Mouse (Mus musculus) heart, embryonic 15.5 days (tissue): ENCODE results near the gene Robo1. TPM values are rescaled to one million over a fixed set of nuclear protein-coding genes. Genes with fewer than 3 reads are reported as not detected.
A peak's percentile ranks its signal among the peaks of the same experiment; 100 is the strongest.

ENCODE experiments used
- ATAC-seq: fragments of 200-750 bp; cut with Nextera tagmentation; replicated peaks from 2 replicates; pipeline ENCODE4 v1.8.0; 2017; ENCODE audit warnings: low read depth, moderate TSS enrichment; ENCODE audit not compliant: insufficient number of reproducible peaks, insufficient read depth, low FRiP score
- H3K27ac ChIP-seq: fragments of 300-500 bp; sonication (generic); 2 replicates; pipeline ENCODE4 v1.5.1; 2015; ENCODE audit warnings: mild to moderate bottlenecking, inconsistent platforms
- H3K27me3 ChIP-seq: fragments of 300-500 bp; sonication (generic); 2 replicates; pipeline ENCODE4 v1.6.1; 2015; ENCODE audit warnings: inconsistent platforms
- H3K36me3 ChIP-seq: fragments of 300-500 bp; sonication (generic); 2 replicates; pipeline ENCODE4 v1.6.1; 2015; ENCODE audit warnings: mild to moderate bottlenecking, inconsistent platforms
- H3K4me1 ChIP-seq: fragments of 300-500 bp; sonication (generic); replicated peaks from 2 replicates; pipeline ENCODE4 v1.6.1; 2015; ENCODE audit warnings: inconsistent platforms
- H3K4me2 ChIP-seq: fragments of 300-500 bp; sonication (generic); 2 replicates; pipeline ENCODE4 v1.6.1; 2015; ENCODE audit warnings: inconsistent platforms, mild to moderate bottlenecking, moderate library complexity
- H3K4me3 ChIP-seq: fragments of 300-500 bp; sonication (generic); 2 replicates; pipeline ENCODE4 v1.5.1; 2015; ENCODE audit warnings: mild to moderate bottlenecking, inconsistent platforms
- H3K9ac ChIP-seq: fragments of 300-500 bp; sonication (generic); 2 replicates; pipeline ENCODE4 v1.6.1; 2015; ENCODE audit warnings: mild to moderate bottlenecking, inconsistent platforms
- H3K9me3 ChIP-seq: fragments of 300-500 bp; sonication (generic); replicated peaks from 2 replicates; pipeline ENCODE4 v1.6.1; 2016; ENCODE audit warnings: inconsistent platforms
- WGBS: fragments of 180-500 bp; shearing (Covaris S2); methylation state at CpG from one replicate; pipeline ENCODE4 v1.1.7; 2015; ENCODE audit warnings: mixed read lengths; 5-methylcytosine and 5-hydroxymethylcytosine counted together
- polyA plus RNA-seq: library from polyadenylated mRNA; unstranded; fragments of >200 nt; fragmentation: Nextera tagmentation; extraction: Ambion mirVana; gene quantifications from 2 replicates; pipeline ENCODE4 v1.2.1, GENCODE M21; 2015

Gene Robo1
- polyA plus RNA-seq, 1 experiment from 2014 or later: 10.2 TPM

DNA sequence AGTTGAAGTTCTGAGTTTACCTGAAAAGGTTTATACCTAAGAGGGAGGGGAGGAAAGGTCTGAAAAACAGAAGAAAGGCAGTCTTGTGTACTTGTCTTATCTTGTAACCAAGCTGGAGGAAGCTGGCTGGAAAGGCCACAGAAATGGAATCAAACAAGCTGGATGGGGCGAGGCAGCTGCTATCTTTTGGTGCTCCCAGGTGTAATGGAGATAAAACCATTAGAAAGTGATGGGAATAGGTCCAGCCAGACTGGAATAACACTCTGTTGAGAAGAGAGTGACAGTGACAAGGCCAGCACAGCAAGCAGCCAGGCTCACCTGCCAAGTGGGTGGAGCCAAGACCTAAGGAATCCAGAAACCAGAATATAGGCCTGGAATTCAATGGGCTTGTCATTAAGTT lies 75.5 kb downstream of the Robo1 start:
- Histone ChIP-seq H3K4me2 (no peak overlapping the region), H3K4me3 (no peak overlapping the region), H3K4me1 (peaks cover 7% of the 10 kb centered on the region), H3K9ac (no peak overlapping the region), H3K27me3 (no peaks in the 10 kb centered on the region), H3K36me3 (no peaks in the 10 kb centered on the region), H3K27ac (peak overlapping the region; percentile 47), H3K9me3 (no peaks in the 10 kb centered on the region)
- ATAC-seq: peak; percentile 50; the same call in 1 of the 2 replicates
- 25% methylated on average over 1 of the region's 1 CpGs for WGBS

DNA sequence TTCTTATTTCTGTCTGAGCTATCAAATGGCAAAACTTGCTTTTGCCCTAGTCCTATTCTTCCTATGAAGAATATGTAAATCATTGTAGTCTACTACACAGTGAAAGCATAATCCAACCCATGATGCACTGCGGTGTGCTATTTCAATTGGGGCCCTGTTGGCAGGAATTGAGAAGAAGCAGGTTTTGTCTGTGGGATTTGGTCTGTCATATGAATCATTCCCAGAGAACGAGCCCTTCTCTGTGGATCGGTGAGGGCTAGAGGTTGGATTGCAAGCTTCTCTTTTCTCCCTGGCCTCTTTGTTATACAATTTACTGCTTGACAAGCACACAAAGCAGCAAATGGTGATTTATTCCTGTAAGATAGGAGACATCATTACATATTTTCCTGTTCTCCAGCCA lies 85.4 kb downstream of the Robo1 start:
- no peaks in the 10 kb centered on the region for H3K9me3 ChIP-seq
- H3K4me2 ChIP-seq: no peak overlapping the region
- H3K27me3 ChIP-seq: no peaks in the 10 kb centered on the region
- ATAC-seq: no peak
- no peak overlapping the region for H3K27ac ChIP-seq
- no peak overlapping the region for H3K4me3 ChIP-seq
- no peaks in the 10 kb centered on the region for H3K4me1 ChIP-seq
- no peaks in the 10 kb centered on the region for H3K36me3 ChIP-seq
- H3K9ac ChIP-seq: no peak overlapping the region
- 70% methylated on average over 3 of the region's 3 CpGs for WGBS

DNA sequence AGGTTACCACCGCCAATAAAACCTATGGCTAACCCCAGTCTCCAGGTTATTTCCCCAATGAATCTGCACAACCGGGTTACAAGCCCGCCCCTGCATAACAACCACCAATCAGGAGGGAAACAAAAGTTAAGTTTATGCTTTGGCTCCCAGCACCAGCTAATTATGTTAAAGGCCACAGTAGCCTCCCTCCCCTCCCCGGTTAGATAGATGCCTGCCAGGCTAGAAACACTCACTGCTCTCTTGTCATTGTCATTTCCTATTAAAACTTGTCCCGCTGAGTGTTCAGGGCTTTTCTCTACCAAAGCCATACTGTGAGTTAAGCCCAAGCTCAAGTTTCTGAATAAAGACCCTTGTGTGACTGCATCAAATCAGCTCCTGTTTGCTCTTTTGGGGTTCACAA lies 90.7 kb downstream of the Robo1 start:
- ATAC-seq: no peak
- no peaks in the 10 kb centered on the region for H3K27me3 ChIP-seq
- WGBS: 70% methylated on average over 5 of the region's 5 CpGs
- no peaks in the 10 kb centered on the region for H3K36me3 ChIP-seq
- no peak overlapping the region for H3K4me3 ChIP-seq
- H3K27ac ChIP-seq: no peak overlapping the region
- no peaks in the 10 kb centered on the region for H3K4me1 ChIP-seq
- no peak overlapping the region for H3K4me2 ChIP-seq
- no peak overlapping the region for H3K9ac ChIP-seq
- H3K9me3 ChIP-seq: no peaks in the 10 kb centered on the region

DNA sequence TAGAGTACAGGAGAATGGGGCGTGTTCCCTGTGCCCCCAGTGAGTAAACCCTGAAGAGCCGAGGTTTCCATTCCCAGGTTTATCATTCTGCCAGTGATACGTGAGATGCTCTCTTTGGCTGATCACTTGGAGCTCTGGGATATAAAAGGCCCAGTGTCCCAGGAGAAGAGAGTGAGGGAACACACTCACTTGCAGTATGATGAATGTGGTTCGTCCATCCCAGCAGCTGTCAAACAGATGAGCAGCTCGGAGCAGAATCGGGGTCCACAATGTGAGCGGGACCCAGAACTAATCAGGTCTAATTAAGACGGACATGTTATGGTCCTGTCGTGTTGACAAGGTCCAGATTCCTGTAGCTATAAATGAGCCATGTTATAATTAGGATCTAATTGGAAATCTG lies 94.3 kb downstream of the Robo1 start:
- H3K9ac ChIP-seq: no peak overlapping the region
- no peaks in the 10 kb centered on the region for H3K4me1 ChIP-seq
- H3K4me3 ChIP-seq: no peak overlapping the region
- H3K4me2 ChIP-seq: no peak overlapping the region
- no peaks in the 10 kb centered on the region for H3K36me3 ChIP-seq
- WGBS: 36% methylated on average over 9 of the region's 9 CpGs
- no peaks in the 10 kb centered on the region for H3K27me3 ChIP-seq
- H3K9me3 ChIP-seq: no peaks in the 10 kb centered on the region
- no peak for ATAC-seq
- no peak overlapping the region for H3K27ac ChIP-seq

DNA sequence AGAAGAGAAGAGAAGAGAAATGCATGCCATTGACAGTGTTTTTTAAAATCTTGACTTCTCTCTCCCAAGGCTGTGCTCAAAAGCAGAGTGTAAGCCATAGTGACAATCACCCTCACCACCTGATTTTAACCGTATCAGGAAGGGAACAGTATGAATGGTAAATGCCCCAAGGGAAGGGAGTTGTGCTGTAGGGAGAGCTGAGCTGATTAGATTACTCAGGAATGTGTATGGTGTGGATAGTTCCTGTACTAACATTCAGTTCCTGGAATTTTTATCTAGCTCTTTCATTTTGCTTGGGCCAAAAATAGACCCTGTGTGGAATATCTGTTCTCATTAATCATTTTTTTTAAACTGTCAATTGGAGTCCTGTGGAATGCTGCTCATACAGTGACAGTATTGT lies 101.7 kb downstream of the Robo1 start:
- no peak for ATAC-seq
- no peak overlapping the region for H3K4me3 ChIP-seq
- H3K36me3 ChIP-seq: no peaks in the 10 kb centered on the region
- no peaks in the 10 kb centered on the region for H3K27me3 ChIP-seq
- H3K4me2 ChIP-seq: no peak overlapping the region
- peak overlapping the region; percentile 47 for H3K27ac ChIP-seq
- H3K4me1 ChIP-seq: peaks cover 2% of the 10 kb centered on the region; the same call in 1 of the 2 replicates
- 8% methylated on average over 1 of the region's 1 CpGs for WGBS
- no peaks in the 10 kb centered on the region; the same call in 1 of the 2 replicates for H3K9me3 ChIP-seq
- H3K9ac ChIP-seq: no peak overlapping the region

DNA sequence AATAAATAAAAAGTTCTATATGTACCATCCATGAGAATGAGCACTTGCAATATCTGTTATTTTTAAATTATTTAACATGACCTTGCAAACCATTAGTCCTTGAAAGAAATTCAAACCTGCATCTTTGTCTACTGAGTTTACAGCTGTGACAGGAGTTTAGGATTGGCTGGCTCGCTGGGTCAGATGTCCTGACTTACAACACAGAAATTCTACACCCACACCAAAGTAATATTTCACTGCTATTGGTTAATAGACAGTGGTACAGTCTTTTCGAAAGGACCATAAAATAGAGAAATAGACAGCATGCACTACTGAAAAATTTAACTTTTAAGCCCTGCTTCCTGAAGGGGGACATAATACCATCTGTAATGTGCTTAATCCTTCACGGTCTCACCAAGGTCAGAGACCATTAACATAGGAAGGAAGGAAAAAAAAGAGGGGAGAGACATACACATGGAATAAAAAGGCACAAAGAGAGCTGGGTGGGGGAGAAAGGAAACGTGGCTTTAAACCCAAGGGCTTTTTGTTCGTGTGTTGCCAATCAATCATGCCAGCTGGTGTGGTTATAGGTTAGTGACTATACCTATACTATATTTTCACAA lies 103.7 kb downstream of the Robo1 start:
- ATAC-seq: no peak
- Histone ChIP-seq H3K4me2 (no peak overlapping the region), H3K9me3 (no peaks in the 10 kb centered on the region; the same call in 1 of the 2 replicates), H3K27ac (no peak overlapping the region), H3K4me3 (no peak overlapping the region), H3K4me1 (peaks cover 2% of the 10 kb centered on the region; the same call in 1 of the 2 replicates), H3K9ac (no peak overlapping the region), H3K36me3 (no peaks in the 10 kb centered on the region), H3K27me3 (no peaks in the 10 kb centered on the region)
- 67% methylated on average over 5 of the region's 5 CpGs for WGBS

DNA sequence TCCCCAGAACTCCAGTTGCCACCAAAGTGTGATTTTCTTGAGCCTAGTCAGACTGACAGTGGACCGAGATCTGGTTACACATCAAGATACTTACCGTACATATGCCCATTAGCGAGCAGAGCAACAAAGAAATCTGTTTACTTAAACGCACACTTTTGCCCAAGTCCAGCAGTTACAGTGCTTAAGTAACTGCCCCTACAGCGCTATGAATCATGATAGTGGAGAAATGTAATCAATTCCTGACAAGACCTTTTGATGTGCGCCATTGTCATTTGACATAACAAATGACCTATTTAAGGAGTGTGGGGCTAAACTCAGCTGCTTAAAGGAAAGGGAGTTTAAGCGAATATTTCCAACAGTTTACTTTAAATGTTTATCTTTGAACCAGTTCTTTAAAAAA lies 104.8 kb downstream of the Robo1 start:
- H3K4me2 ChIP-seq: no peak overlapping the region
- 65% methylated on average over 7 of the region's 7 CpGs for WGBS

DNA sequence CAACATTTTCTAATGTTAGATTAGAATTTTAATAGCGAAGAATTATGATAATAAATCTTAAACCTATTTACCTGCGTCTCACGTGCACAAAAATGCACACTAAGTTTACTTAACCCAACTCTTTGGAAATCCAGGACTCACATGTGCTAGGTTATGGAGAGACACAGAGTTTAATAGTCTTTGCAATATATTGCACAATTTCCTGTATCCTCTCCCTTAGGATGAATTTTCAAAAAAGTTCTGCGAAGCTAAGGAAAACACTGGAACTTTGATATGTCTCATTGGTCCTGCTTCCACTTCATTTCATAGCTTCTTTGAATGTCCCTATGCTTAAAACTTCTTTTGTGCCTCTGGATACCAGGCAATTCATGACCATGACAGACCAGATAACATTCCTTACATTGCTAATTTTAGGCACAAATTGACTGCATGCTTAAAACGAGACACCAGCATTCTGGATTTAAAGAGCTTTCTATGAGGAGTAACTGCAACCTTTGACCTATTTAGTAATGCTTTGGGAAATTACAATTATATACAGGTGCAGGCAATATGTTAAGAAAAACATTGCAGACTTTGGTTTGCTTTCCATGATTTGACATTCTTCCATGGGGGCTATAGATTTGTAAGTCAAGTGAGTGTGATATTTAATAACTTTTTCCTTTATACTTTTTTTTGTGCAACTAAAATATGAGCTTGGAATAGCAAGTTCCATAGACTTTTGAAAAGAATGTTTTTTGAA lies 111.4 kb downstream of the Robo1 start:
- Histone ChIP-seq H3K4me1 (peaks cover 4% of the 10 kb centered on the region; the same call in 1 of the 2 replicates), H3K27ac (peak overlapping the region; percentile 62), H3K4me2 (no peak overlapping the region), H3K27me3 (no peaks in the 10 kb centered on the region), H3K9me3 (no peaks in the 10 kb centered on the region), H3K4me3 (no peak overlapping the region), H3K9ac (no peak overlapping the region), H3K36me3 (no peaks in the 10 kb centered on the region)
- ATAC-seq: no peak
- WGBS: 64% methylated on average over 5 of the region's 5 CpGs

More for the DNA sequence above, 104.8 kb downstream of the Robo1 start:
- no peaks in the 10 kb centered on the region for H3K27me3 ChIP-seq
- H3K9me3 ChIP-seq: no peaks in the 10 kb centered on the region; the same call in 1 of the 2 replicates
- H3K4me1 ChIP-seq: peaks cover 2% of the 10 kb centered on the region; the same call in 1 of the 2 replicates
- no peak overlapping the region for H3K9ac ChIP-seq
- no peaks in the 10 kb centered on the region for H3K36me3 ChIP-seq
- no peak overlapping the region for H3K4me3 ChIP-seq
- H3K27ac ChIP-seq: no peak overlapping the region
- ATAC-seq: no peak

DNA sequence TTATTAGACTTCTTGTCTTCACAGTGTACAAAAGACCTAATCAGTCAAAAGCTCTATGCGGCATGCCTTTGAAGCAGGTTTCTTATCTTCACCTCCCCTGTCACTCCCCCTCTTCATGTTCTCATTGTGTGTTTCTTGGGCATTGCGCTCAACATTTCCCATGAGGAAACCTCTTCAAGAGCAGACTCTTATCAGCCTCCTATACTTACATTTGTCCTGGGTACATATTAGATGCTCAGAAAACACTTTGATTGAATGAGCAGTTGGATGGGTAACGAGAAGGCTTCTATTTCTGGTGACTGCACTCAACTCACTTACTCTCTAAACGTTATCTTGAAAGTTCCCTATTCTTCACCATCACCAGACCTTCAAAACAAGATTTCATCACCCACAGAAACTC lies 114.3 kb downstream of the Robo1 start:
- H3K27ac ChIP-seq: peak overlapping the region; percentile 20
- 0 out of 2 replicates have a peak, but pooled peaks have one; percentile 31 for ATAC-seq
- 29% methylated on average over 4 of the region's 4 CpGs for WGBS

DNA sequence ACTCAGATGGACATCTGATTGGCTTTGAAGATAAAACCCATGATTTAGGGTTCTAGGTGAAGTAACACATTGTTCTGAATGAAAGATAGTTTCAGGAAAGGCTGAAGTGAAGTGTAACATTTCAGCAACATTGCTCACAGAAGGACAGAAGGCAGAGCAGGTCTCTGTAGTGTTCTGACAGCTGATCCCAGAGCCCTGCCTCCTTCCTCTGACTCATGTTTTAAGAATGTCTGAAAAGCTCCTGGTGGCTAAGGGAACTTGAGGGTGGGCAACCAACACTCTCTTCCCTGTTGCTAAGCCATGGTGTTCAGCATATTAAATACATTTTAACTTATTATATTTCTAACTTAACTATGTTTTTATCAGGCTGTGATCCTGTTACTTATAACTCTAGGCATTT lies 126.3 kb downstream of the Robo1 start:
- H3K9ac ChIP-seq: no peak overlapping the region
- no peak; the same call in 1 of the 2 replicates for ATAC-seq
- H3K9me3 ChIP-seq: no peaks in the 10 kb centered on the region
- no peaks in the 10 kb centered on the region; the same call in 1 of the 2 replicates for H3K4me1 ChIP-seq
- H3K4me2 ChIP-seq: no peak overlapping the region
- no peak overlapping the region for H3K4me3 ChIP-seq
- no peaks in the 10 kb centered on the region for H3K27me3 ChIP-seq
- no peak overlapping the region for H3K27ac ChIP-seq
- H3K36me3 ChIP-seq: no peaks in the 10 kb centered on the region

More for the DNA sequence above, 114.3 kb downstream of the Robo1 start:
- no peak overlapping the region for H3K4me2 ChIP-seq
- H3K27me3 ChIP-seq: no peaks in the 10 kb centered on the region
- no peaks in the 10 kb centered on the region for H3K9me3 ChIP-seq
- no peak overlapping the region for H3K4me3 ChIP-seq
- H3K9ac ChIP-seq: no peak overlapping the region
- no peaks in the 10 kb centered on the region for H3K36me3 ChIP-seq
- peaks cover 4% of the 10 kb centered on the region; the same call in 1 of the 2 replicates for H3K4me1 ChIP-seq

DNA sequence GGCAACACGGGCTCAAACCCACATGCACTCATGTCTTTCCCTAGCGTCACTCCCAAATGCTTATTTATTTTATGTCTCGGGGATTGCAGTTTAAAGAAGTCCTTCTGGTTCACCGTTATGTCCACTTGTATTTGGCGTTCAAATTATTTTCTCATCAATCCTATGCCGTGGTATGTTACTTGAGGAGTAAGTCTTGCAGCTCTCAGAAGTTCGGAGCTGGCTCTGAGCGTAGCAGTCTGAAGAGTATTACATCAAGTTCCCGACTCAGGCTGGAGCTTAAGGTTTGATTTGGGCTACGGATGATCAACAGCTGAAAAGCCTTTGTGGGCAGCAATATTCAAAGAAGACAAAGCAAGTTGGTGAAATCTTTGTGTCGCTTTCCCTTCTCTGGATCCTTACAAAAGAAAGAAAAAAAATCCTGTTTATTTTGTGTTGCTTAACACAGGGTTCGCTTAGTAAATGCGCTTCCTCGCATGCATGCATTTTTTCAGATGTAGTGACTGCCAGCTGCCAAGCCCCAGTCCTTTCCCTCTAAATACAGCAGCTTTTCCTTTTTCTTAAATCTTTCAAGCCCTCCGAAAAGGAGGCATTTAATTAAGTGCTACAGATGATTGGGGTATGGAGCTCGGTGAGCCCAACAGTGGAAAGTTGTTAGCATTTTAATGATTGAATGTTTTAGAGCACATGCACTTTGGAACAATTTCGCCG lies 136.5 kb downstream of the Robo1 start:
- Histone ChIP-seq H3K4me2 (no peak overlapping the region), H3K4me1 (no peaks in the 10 kb centered on the region), H3K27me3 (no peaks in the 10 kb centered on the region), H3K27ac (no peak overlapping the region), H3K9ac (no peak overlapping the region), H3K4me3 (no peak overlapping the region), H3K9me3 (no peaks in the 10 kb centered on the region), H3K36me3 (no peaks in the 10 kb centered on the region)
- ATAC-seq: no peak
- 79% methylated on average over 18 of the region's 18 CpGs for WGBS
